Mouse (Mus musculus) thymus, adult 2 months (tissue): ENCODE results near the gene Cpxm1. TPM values are rescaled to one million over a fixed set of nuclear protein-coding genes. Genes with fewer than 3 reads are reported as not detected.

Source experiments
- DNase-seq: peaks from one replicate; pipeline ENCODE4 v3.0.0; 2021
- H3K27ac ChIP-seq: fragments of 200-500 bp; 2 replicates; pipeline ENCODE4 v1.5.1; 2012; ENCODE audit warnings: low read length, control low read depth; ENCODE audit not compliant: control insufficient read depth, insufficient read depth
- H3K27me3 ChIP-seq: fragments of 200-500 bp; 2 replicates; pipeline ENCODE4 v1.6.1; 2012; ENCODE audit warnings: mild to moderate bottlenecking, low read length, moderate library complexity, mixed read lengths; ENCODE audit not compliant: control insufficient read depth, insufficient read depth
- H3K36me3 ChIP-seq: fragments of 200-500 bp; 2 replicates; pipeline ENCODE4 v1.6.1; 2012; ENCODE audit warnings: mild to moderate bottlenecking, low read length, moderate library complexity; ENCODE audit not compliant: control insufficient read depth, insufficient read depth
- H3K4me1 ChIP-seq: fragments of 200-500 bp; replicated peaks from 2 replicates; pipeline ENCODE4 v1.6.1; 2012; ENCODE audit warnings: low read length; ENCODE audit not compliant: control insufficient read depth, insufficient read depth
- H3K4me3 ChIP-seq: fragments of 200-500 bp; 2 replicates; pipeline ENCODE4 v1.5.1; 2012; ENCODE audit warnings: mild to moderate bottlenecking, low read length, control low read depth, moderate library complexity; ENCODE audit not compliant: control insufficient read depth, insufficient read depth
- CTCF ChIP-seq: fragments of 200-500 bp; IDR thresholded peaks from 2 replicates; pipeline ENCODE4 v1.5.1; 2012; ENCODE audit warnings: mild to moderate bottlenecking, control low read depth, low read length, moderate library complexity, borderline replicate concordance; ENCODE audit not compliant: control insufficient read depth, poor library complexity, insufficient read depth; ENCODE audit errors: extremely low read depth
- POLR2A ChIP-seq: fragments of 200-500 bp; IDR thresholded peaks from 2 replicates; pipeline ENCODE4 v1.6.1; 2012; ENCODE audit warnings: mild to moderate bottlenecking, low read length, control low read depth, moderate library complexity; ENCODE audit not compliant: control insufficient read depth, poor library complexity, insufficient read depth; ENCODE audit errors: extremely low read depth
- WGBS: fragments of 180-500 bp; shearing (Covaris S2); methylation state at CpG from one replicate; pipeline ENCODE4 v1.1.7; 2018; 5-methylcytosine and 5-hydroxymethylcytosine counted together
- polyA plus RNA-seq: library from polyadenylated mRNA; depleted of rRNA; stranded (reverse); fragments of >200 nt; gene quantifications from 2 replicates; pipeline ENCODE4 v1.2.3, GENCODE M21; 2012

Gene Cpxm1
- polyA plus RNA-seq, 1 experiment: 7.2 TPM

GRCm38 (mm10) chr2:130432157-130432556 lies 34.8 kb upstream of the Cpxm1 start:
- Histone ChIP-seq H3K4me1 (peaks cover 2% of the 10 kb centered on the region), H3K36me3 (no peaks in the 10 kb centered on the region), H3K27me3 (no peaks in the 10 kb centered on the region), H3K4me3 (no peak overlapping the region), H3K27ac (no peak overlapping the region)
- TF ChIP-seq CTCF (no peak), POLR2A (no peak)
- no peak for DNase-seq
- WGBS: 96% methylated on average over 3 of the region's 3 CpGs

DNA sequence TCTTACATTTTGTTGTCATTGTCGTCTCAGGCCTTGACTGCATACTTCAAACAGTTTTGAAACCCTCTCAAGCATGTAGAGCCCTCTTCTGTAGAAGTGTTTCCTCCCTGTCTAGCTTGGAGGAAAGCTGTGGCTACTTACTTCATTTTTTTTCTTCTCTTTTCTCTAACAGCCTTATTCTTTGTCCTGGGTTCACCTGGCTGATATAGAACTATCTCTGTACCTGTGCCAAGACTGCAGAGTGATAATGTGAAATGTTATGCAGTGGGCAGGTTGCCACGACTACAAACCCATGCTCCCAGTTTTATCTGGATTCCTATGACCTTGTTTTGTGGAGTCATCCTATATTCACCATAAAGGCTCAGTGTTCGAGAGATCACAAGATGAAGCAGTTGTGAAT lies 33.1 kb upstream of the Cpxm1 start:
- no peaks in the 10 kb centered on the region for H3K4me1 ChIP-seq
- whole genome bisulfite sequencing: 84% methylated on average over 3 of the region's 3 CpGs

GRCm38 (mm10) chr2:130429851-130430250 lies 32.5 kb upstream of the Cpxm1 start:
- WGBS: 83% methylated on average over 2 of the region's 2 CpGs
- no peak overlapping the region for H3K27ac ChIP-seq
- H3K36me3 ChIP-seq: no peaks in the 10 kb centered on the region
- no peaks in the 10 kb centered on the region for H3K27me3 ChIP-seq
- peaks cover 2% of the 10 kb centered on the region; the same call in 1 of the 2 replicates for H3K4me1 ChIP-seq
- no peak for TF ChIP-seq POLR2A
- no peak overlapping the region for H3K4me3 ChIP-seq
- DNase-seq: no peak

More for the DNA sequence above, 33.1 kb upstream of the Cpxm1 start:
- DNase-seq: no peak
- TF ChIP-seq POLR2A: no peak
- no peak for TF ChIP-seq CTCF
- Histone ChIP-seq H3K4me3 (no peak overlapping the region), H3K36me3 (no peaks in the 10 kb centered on the region), H3K27me3 (no peaks in the 10 kb centered on the region), H3K27ac (no peak overlapping the region)

DNA sequence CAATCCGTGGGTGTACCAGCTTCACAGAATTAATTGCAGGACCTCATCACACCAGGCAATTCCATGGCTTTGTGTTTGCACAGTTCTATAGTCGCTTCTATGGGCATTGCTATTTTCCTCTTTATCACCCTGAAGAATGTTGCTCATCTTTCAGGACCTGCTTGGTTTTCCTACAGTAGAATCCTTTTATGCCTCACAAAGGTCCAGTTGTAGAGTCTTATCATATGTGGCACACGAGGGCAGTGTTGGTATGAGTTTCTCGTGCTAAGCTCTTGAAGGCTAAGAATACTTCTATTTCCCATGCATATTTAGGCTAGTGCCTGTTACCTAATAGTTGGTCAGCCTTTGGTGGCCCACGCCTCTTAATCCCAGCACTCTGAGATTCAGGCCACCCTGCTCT lies 27.7 kb upstream of the Cpxm1 start:
- WGBS: 25% methylated on average over 5 of the region's 5 CpGs
- H3K36me3 ChIP-seq: no peaks in the 10 kb centered on the region
- TF ChIP-seq POLR2A (no peak), CTCF (no peak)
- no peak for DNase-seq
- no peaks in the 10 kb centered on the region for H3K27me3 ChIP-seq
- peaks cover 7% of the 10 kb centered on the region for H3K4me1 ChIP-seq
- H3K27ac ChIP-seq: no peak overlapping the region
- no peak overlapping the region for H3K4me3 ChIP-seq

DNA sequence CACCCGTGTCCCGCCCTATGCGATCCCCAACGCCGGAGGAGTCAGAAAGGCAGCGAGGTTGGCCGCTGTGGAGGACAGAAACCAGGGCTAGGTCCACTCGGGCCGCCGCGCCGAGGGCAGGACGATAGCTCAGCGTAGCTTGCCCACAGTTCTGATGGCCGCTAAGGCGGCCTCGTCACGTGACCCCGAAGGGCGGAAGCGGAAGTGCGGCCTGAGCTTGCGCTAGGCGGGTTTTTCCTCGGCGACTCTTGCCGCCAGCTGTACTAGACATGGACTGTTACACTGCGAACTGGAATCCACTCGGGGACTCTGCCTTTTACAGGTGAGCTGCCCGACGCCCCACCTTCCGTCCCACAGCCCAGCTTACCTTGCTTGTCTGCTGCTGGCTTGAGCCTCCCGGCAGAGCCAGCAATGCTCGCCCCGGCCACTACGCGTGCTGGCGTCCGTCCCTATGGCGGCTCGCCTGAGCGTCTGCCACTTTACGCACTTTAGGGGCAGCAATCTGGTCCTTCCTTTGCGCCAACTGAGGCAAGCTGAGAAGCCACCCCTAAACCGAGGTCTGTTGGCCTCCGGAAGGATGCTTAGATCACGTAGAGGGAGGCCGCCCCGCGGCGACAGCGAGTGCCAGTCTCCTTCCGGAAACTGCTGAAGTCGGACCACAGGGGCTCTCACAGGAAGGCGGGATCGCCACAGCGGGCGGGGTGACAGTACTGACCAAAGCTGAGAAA lies 26.9 kb upstream of the Cpxm1 start, which contains the start of the genes Vps16 and Pced1a:
Gene Vps16, plus strand, starts transcription at position 214 of the 728 bp plus-strand sequence.
Gene Pced1a, minus strand, starts transcription at position 576 of the 728 bp plus-strand sequence.
- TF ChIP-seq CTCF (peak; percentile 82), POLR2A (peak; percentile 39)
- peak; percentile 91 for DNase-seq
- Histone ChIP-seq H3K27ac (peak within 1 kb of the TSS; percentile 71), H3K36me3 (no peaks in the 10 kb centered on the region), H3K4me3 (peak within 1 kb of the TSS; percentile 83), H3K27me3 (no peaks in the 10 kb centered on the region), H3K4me1 (peaks cover 7% of the 10 kb centered on the region)
- WGBS: under 1% methylated on average over 58 of the region's 58 CpGs

GRCm38 (mm10) chr2:130423397-130424125 lies 26.2 kb upstream of the Cpxm1 start:
- DNase-seq: peak; percentile 83
- WGBS: 18% methylated on average over 49 of the region's 49 CpGs
- TF ChIP-seq CTCF: no peak
- peak; percentile 39; the same call in 1 of the 2 replicates for TF ChIP-seq POLR2A
- Histone ChIP-seq H3K4me1 (peaks cover 7% of the 10 kb centered on the region), H3K27ac (peak overlapping the region; percentile 12; the same call in 1 of the 2 replicates), H3K27me3 (no peaks in the 10 kb centered on the region), H3K36me3 (no peaks in the 10 kb centered on the region), H3K4me3 (peak overlapping the region; percentile 83)
